Mouse (Mus musculus): ENCODE data around the gene Traf3. TPM values are rescaled to one million over a fixed set of nuclear protein-coding genes. Genes with fewer than 3 reads are reported as not detected.

Traf3 gene
- polyA plus RNA-seq, 1 experiment, result not detected

DNA sequence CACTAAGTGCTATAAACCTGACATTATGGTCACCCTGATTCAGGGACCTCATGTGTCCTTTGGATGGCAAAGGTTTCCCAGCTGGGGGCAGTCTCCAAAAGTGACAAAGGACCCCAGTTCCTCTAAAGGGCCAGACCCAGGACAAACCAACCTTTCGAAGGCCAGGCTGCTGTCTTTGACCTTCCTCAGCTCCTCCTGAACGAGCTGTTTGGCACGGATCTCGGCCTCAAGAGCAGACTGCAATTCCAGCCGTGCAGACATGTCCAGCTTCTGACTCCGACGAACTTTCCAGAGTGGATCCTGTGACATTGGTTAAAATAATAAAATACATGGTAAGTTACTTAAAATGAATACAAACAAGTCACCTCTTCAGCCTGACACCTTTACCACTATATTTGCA is 148.1 kb downstream of the Traf3 start:
- WGBS, result 93% methylated on average over 7 of the region's 7 CpGs
- no peak for TF ChIP-seq CTCF (IDR thresholded peaks at IDR 0.05; ENCODE audit: insufficient read depth, low read depth, low read length)
- TF ChIP-seq POLR2A (IDR thresholded peaks at IDR 0.05; ENCODE audit: insufficient read depth, low read depth, low read length), result no peak
- Histone ChIP-seq H3K4me1 (ENCODE audit: control insufficient read depth, insufficient read depth, low read length) (no peaks in the 10 kb centered on the region), H3K4me3 (ENCODE audit: insufficient read depth, low read depth, low read length) (no peak overlapping the region), H3K27ac (ENCODE audit: insufficient read depth, low read depth, low read length) (no peak overlapping the region)

Other genes with a start within 250 kb of the Traf3 start
- gene Ankrd9, start 187.3 kb upstream of the Traf3 start, polyA plus RNA-seq (2012; ENCODE audit: insufficient read depth, insufficient read length, low replicate concordance, missing spikeins), result not detected in 2 replicates
- gene Rcor1, start 127.0 kb upstream of the Traf3 start, polyA plus RNA-seq (2012; ENCODE audit: insufficient read depth, insufficient read length, low replicate concordance, missing spikeins), result not detected in 2 replicates
- gene 4930595D18Rik, start 18.1 kb downstream of the Traf3 start, polyA plus RNA-seq (2012; ENCODE audit: insufficient read depth, insufficient read length, low replicate concordance, missing spikeins), result not detected in 2 replicates
- gene Amn, start 104.7 kb downstream of the Traf3 start, polyA plus RNA-seq (2012; ENCODE audit: insufficient read depth, insufficient read length, low replicate concordance, missing spikeins), result not detected in 2 replicates
- not detected in 2 replicates for gene Cdc42bpb, start 211.3 kb downstream of the Traf3 start, polyA plus RNA-seq (2012; ENCODE audit: insufficient read depth, insufficient read length, low replicate concordance, missing spikeins)
- not detected in 2 replicates for gene Lbhd2, start 240.4 kb downstream of the Traf3 start, polyA plus RNA-seq (2012; ENCODE audit: insufficient read depth, insufficient read length, low replicate concordance, missing spikeins)

Data from olfactory bulb, adult 2 months (tissue).